In genomic region chr3:99981046-99981445, GRCm38 (mm10) we compare ENCODE assay signal across 22 mouse cellular contexts.
DNase-seq lines count a peak whose midpoint lies in the region; ATAC-seq and TF ChIP-seq lines count a peak whose summit lies in the region.
"Had no signal": no experiment of that assay in that cellular context is flagged by ENCODE, and none has a peak within 500 bp of the region (broad histone marks: within the 10 kb centered on the region; RNA-seq: fewer than 3 reads in every experiment).

No protein-coding gene starts in this region.

- no peaks in the 10 kb centered on the region for H3K36me3 ChIP-seq in CH12.LX (replicated peaks in 1 of 2; ENCODE audit: control insufficient read depth in 1 of 2, insufficient read depth in 1 of 2, low read length in 1 of 2)
- no peaks in the 10 kb centered on the region for H3K36me3 ChIP-seq in kidney, embryonic 15.5 days
- H3K36me3 ChIP-seq: heart, embryonic 10.5 days; hindbrain, embryonic 13.5 days; liver, embryonic 15.5 days; midbrain, embryonic 13.5 days had no signal

- DNase-seq in CH12.LX (ENCODE audit: extremely low read depth) (peak; percentile 10), Patski (ENCODE audit: low read depth, low spot score) (peak; percentile 22)
- DNase-seq in naive thymus-derived CD4-positive, alpha-beta T cell, adult 2 months (ENCODE audit: low read depth) = peak; percentile 8
- no peak for DNase-seq in right cerebral cortex, adult 18-20 months
- DNase-seq in right cerebral cortex, postnatal 10 days (ENCODE audit: low spot score in 2 of 2) = no peak
- DNase-seq: adrenal gland, postnatal 10 days; cerebellum, adult 2 months; gastrocnemius, postnatal 36 days; layer of hippocampus, postnatal 36 days; thymus, postnatal 14 days had no signal

- H3K27me3 ChIP-seq in CH12.LX (replicated peaks) = no peaks in the 10 kb centered on the region
- no peaks in the 10 kb centered on the region for H3K27me3 ChIP-seq in Patski
- H3K27me3 ChIP-seq in kidney, embryonic 15.5 days = no peaks in the 10 kb centered on the region
- H3K27me3 ChIP-seq: hindbrain, embryonic 13.5 days; liver, embryonic 15.5 days; midbrain, embryonic 13.5 days had no signal

- CTCF ChIA-PET in Patski (lab: Charles Lee) = no interaction called here

- H3K27ac ChIP-seq in CH12.LX (ENCODE audit: insufficient read depth, low read depth) = no peak overlapping the region
- H3K27ac ChIP-seq in kidney, embryonic 15.5 days = no peak overlapping the region
- H3K27ac ChIP-seq: heart, embryonic 10.5 days; hindbrain, embryonic 13.5 days; kidney, postnatal 0 days; liver, embryonic 15.5 days; midbrain, embryonic 13.5 days; stomach, postnatal 0 days had no signal

- dilution Hi-C loops in CH12.LX (cut with MboI; ENCODE audit: extremely low pct_ligation_motif_present, extremely low pct_unique_long_range_greater_than_20kb, low sequenced_read_pairs) = no loop called here

- in situ Hi-C loops in CH12.LX (cut with MboI; ENCODE audit: low pct_ligation_motif_present, low pct_unique_long_range_greater_than_20kb, low sequenced_read_pairs) = no loop called here
- in situ Hi-C loops in Patski (cut with MboI; ENCODE audit: low pct_unique_long_range_greater_than_20kb) = no loop called here

- peaks cover 0 to 6% of the 10 kb centered on the region in 2 experiments; a peak in 1 of 4 replicates for H3K4me1 ChIP-seq in CH12.LX (ENCODE audit: control insufficient read depth in 1 of 2, insufficient read depth in 2 of 2)
- no peaks in the 10 kb centered on the region for H3K4me1 ChIP-seq in kidney, embryonic 15.5 days
- H3K4me1 ChIP-seq: heart, embryonic 10.5 days; hindbrain, embryonic 13.5 days; liver, embryonic 15.5 days; midbrain, embryonic 13.5 days had no signal

- H3K9me3 ChIP-seq in CH12.LX (replicated peaks; ENCODE audit: low read length) = no peaks in the 10 kb centered on the region
- H3K9me3 ChIP-seq in kidney, embryonic 15.5 days (replicated peaks) = no peaks in the 10 kb centered on the region
- H3K9me3 ChIP-seq: heart, embryonic 10.5 days; hindbrain, embryonic 13.5 days; liver, embryonic 15.5 days; midbrain, embryonic 13.5 days had no signal

- no peak for ATAC-seq in Patski
- peak; percentile 42; the same call in 1 of the 2 replicates for ATAC-seq in common myeloid progenitor, adult 5-6 weeks (replicated peaks; ENCODE audit: low read depth, poor library complexity, severe bottlenecking)
- ATAC-seq in kidney, embryonic 15.5 days (replicated peaks; ENCODE audit: low FRiP score) = no peak
- ATAC-seq: activated CD4-positive, CD25-positive, alpha-beta regulatory T cell, adult 4 months; forebrain, embryonic 14.5 days; intestine, postnatal 0 days; lung, postnatal 0 days; midbrain, embryonic 13.5 days had no signal

- no peak for TF ChIP-seq EP300 in CH12.LX (IDR thresholded peaks at IDR 0.05; ENCODE audit: low read length)

- H3K79me2 ChIP-seq in CH12.LX (replicated peaks; ENCODE audit: control insufficient read depth, extremely low read depth, insufficient read depth, poor library complexity, severe bottlenecking) = no peaks in the 10 kb centered on the region

- WGBS in kidney, embryonic 15.5 days = 62% methylated on average over 7 of the region's 7 CpGs

- H3K4me3 ChIP-seq in CH12.LX (replicated peaks in 1 of 3; ENCODE audit: low read depth in 2 of 3, low read length in 2 of 3, poor library complexity in 1 of 3) = no peak overlapping the region
- no peak overlapping the region for H3K4me3 ChIP-seq in kidney, embryonic 15.5 days (replicated peaks)
- H3K4me3 ChIP-seq: heart, embryonic 10.5 days; hindbrain, embryonic 13.5 days; liver, embryonic 15.5 days; midbrain, embryonic 13.5 days had no signal

- H3K9ac ChIP-seq in CH12.LX (ENCODE audit: insufficient read depth, low read depth) = no peak overlapping the region
- no peak overlapping the region for H3K9ac ChIP-seq in kidney, embryonic 15.5 days
- H3K9ac ChIP-seq: hindbrain, embryonic 13.5 days; liver, embryonic 15.5 days; midbrain, embryonic 13.5 days had no signal

- TF ChIP-seq RAD21 in CH12.LX (IDR thresholded peaks at IDR 0.05; ENCODE audit: low read depth, low read length) = no peak

- POLR2A ChIA-PET in Patski (lab: Charles Lee) = no interaction called here

- TF ChIP-seq CTCF in CH12.LX (conservative IDR thresholded peaks at IDR 0.05 in 1 of 2, IDR thresholded peaks at IDR 0.05 in 1 of 2; ENCODE audit: low read depth in 2 of 2, low read length in 2 of 2) = no peak
- TF ChIP-seq CTCF in Patski (IDR thresholded peaks at IDR 0.05) = no peak

- H3K4me2 ChIP-seq in CH12.LX (ENCODE audit: insufficient read depth, low read depth, poor library complexity, severe bottlenecking) = no peak overlapping the region
- H3K4me2 ChIP-seq in kidney, embryonic 15.5 days = no peak overlapping the region
- H3K4me2 ChIP-seq: hindbrain, embryonic 13.5 days; liver, embryonic 15.5 days; midbrain, embryonic 13.5 days had no signal

- TF ChIP-seq POLR2A in CH12.LX (IDR thresholded peaks at IDR 0.05; ENCODE audit: low read depth, low read length) = no peak

TF ChIP-seq in CH12.LX, 34 proteins besides CTCF, POLR2A, EP300 and RAD21:
- no peak for TF ChIP-seq TCF12 (IDR thresholded peaks at IDR 0.05; ENCODE audit: low read depth, low read length)
- TF ChIP-seq IRF4 (IDR thresholded peaks at IDR 0.05; ENCODE audit: low read depth, low read length) = no peak
- no peak for TF ChIP-seq ZKSCAN1 (IDR thresholded peaks at IDR 0.05; ENCODE audit: borderline replicate concordance, low read depth, low read length)
- no peak for TF ChIP-seq USF1 (IDR thresholded peaks at IDR 0.05; ENCODE audit: low read depth, low read length)
- no peak for TF ChIP-seq MAZ (IDR thresholded peaks at IDR 0.05; ENCODE audit: low read depth, low read length)
- no peak for TF ChIP-seq UBTF (IDR thresholded peaks at IDR 0.05; ENCODE audit: low read depth, low read length)
- no peak for TF ChIP-seq JUN (IDR thresholded peaks at IDR 0.05; ENCODE audit: insufficient read depth, low read depth, low read length)
- no peak for TF ChIP-seq CHD2 (IDR thresholded peaks at IDR 0.05; ENCODE audit: low read length)

Comparison
In these comparisons a context has a peak if more than half of its experiments do, and no peak if none do; other contexts are left out.
1. DNase-seq: peak in CH12.LX (single experiment), Patski (single experiment) and naive thymus-derived CD4-positive, alpha-beta T cell, adult 2 months (single experiment); none in right cerebral cortex, adult 18-20 months (single experiment) and right cerebral cortex, postnatal 10 days (0 of 2).